Mouse (Mus musculus) G1E (cell line): Measurements from ENCODE around the gene Tmem132b.

Experiments
- CTCF ChIP-seq: IDR thresholded peaks from 2 replicates; pipeline ENCODE4 v1.5.1; 2012; ENCODE audit warnings: low read depth, low read length, inconsistent platforms, mixed read lengths
- GATA1 ChIP-seq: IDR thresholded peaks from 2 replicates; pipeline ENCODE4 v1.6.1; 2012; ENCODE audit warnings: borderline replicate concordance, low read length, inconsistent platforms, mixed read lengths
- POLR2AphosphoS5 ChIP-seq: IDR thresholded peaks from 2 replicates; pipeline ENCODE4 v1.6.1; 2012; ENCODE audit warnings: low read depth, low read length, inconsistent platforms; ENCODE audit not compliant: insufficient replicate concordance

GRCm38 (mm10) chr5:125617050-125617449 lies 85.5 kb downstream of the Tmem132b start:
- TF ChIP-seq CTCF (no peak), POLR2AphosphoS5 (no peak), GATA1 (no peak)
